Mouse (Mus musculus) heart, embryonic 15.5 days (tissue): Measurements from ENCODE around the gene Cmtm3. TPM values are rescaled to one million over a fixed set of nuclear protein-coding genes. Genes with fewer than 3 reads are reported as not detected.
A peak's percentile ranks its signal among the peaks of the same experiment; 100 is the strongest.

ENCODE experiments used
- ATAC-seq: fragments of 200-750 bp; cut with Nextera tagmentation; replicated peaks from 2 replicates; pipeline ENCODE4 v1.8.0; 2017; ENCODE audit warnings: low read depth, moderate TSS enrichment; ENCODE audit not compliant: insufficient number of reproducible peaks, insufficient read depth, low FRiP score
- H3K27ac ChIP-seq: fragments of 300-500 bp; sonication (generic); 2 replicates; pipeline ENCODE4 v1.5.1; 2015; ENCODE audit warnings: mild to moderate bottlenecking, inconsistent platforms
- H3K27me3 ChIP-seq: fragments of 300-500 bp; sonication (generic); 2 replicates; pipeline ENCODE4 v1.6.1; 2015; ENCODE audit warnings: inconsistent platforms
- H3K36me3 ChIP-seq: fragments of 300-500 bp; sonication (generic); 2 replicates; pipeline ENCODE4 v1.6.1; 2015; ENCODE audit warnings: mild to moderate bottlenecking, inconsistent platforms
- H3K4me1 ChIP-seq: fragments of 300-500 bp; sonication (generic); replicated peaks from 2 replicates; pipeline ENCODE4 v1.6.1; 2015; ENCODE audit warnings: inconsistent platforms
- H3K4me2 ChIP-seq: fragments of 300-500 bp; sonication (generic); 2 replicates; pipeline ENCODE4 v1.6.1; 2015; ENCODE audit warnings: inconsistent platforms, mild to moderate bottlenecking, moderate library complexity
- H3K4me3 ChIP-seq: fragments of 300-500 bp; sonication (generic); 2 replicates; pipeline ENCODE4 v1.5.1; 2015; ENCODE audit warnings: mild to moderate bottlenecking, inconsistent platforms
- H3K9ac ChIP-seq: fragments of 300-500 bp; sonication (generic); 2 replicates; pipeline ENCODE4 v1.6.1; 2015; ENCODE audit warnings: mild to moderate bottlenecking, inconsistent platforms
- H3K9me3 ChIP-seq: fragments of 300-500 bp; sonication (generic); replicated peaks from 2 replicates; pipeline ENCODE4 v1.6.1; 2016; ENCODE audit warnings: inconsistent platforms
- WGBS: fragments of 180-500 bp; shearing (Covaris S2); methylation state at CpG from one replicate; pipeline ENCODE4 v1.1.7; 2015; ENCODE audit warnings: mixed read lengths; 5-methylcytosine and 5-hydroxymethylcytosine counted together
- polyA plus RNA-seq: library from polyadenylated mRNA; unstranded; fragments of >200 nt; fragmentation: Nextera tagmentation; extraction: Ambion mirVana; gene quantifications from 2 replicates; pipeline ENCODE4 v1.2.1, GENCODE M21; 2015

The Cmtm3 gene
- polyA plus RNA-seq, 1 experiment from 2014 or later = 82.3 TPM

- Histone ChIP-seq H3K4me1 (peaks cover 62% of the 10 kb centered on the region), H3K27me3 (no peaks in the 10 kb centered on the region), H3K9ac (no peak overlapping the region), H3K36me3 (no peaks in the 10 kb centered on the region), H3K27ac (no peak overlapping the region), H3K4me3 (no peak overlapping the region), H3K4me2 (no peak overlapping the region), H3K9me3 (no peaks in the 10 kb centered on the region)
- whole genome bisulfite sequencing = 70% methylated on average over 3 of the region's 3 CpGs
- ATAC-seq = no peak
Observed at GRCm38 (mm10) chr8:104383977-104384376, 44.8 kb downstream of the Cmtm3 start.

GRCm38 (mm10) chr8:104386693-104387092 lies 47.5 kb downstream of the Cmtm3 start:
- no peak for ATAC-seq
- no peaks in the 10 kb centered on the region for H3K27me3 ChIP-seq
- no peak overlapping the region for H3K4me3 ChIP-seq
- no peak overlapping the region for H3K9ac ChIP-seq
- WGBS = 38% methylated on average over 4 of the region's 4 CpGs
- H3K4me2 ChIP-seq = no peak overlapping the region
- H3K4me1 ChIP-seq = peaks cover 52% of the 10 kb centered on the region
- no peak overlapping the region for H3K27ac ChIP-seq
- H3K36me3 ChIP-seq = no peaks in the 10 kb centered on the region
- no peaks in the 10 kb centered on the region for H3K9me3 ChIP-seq

DNA sequence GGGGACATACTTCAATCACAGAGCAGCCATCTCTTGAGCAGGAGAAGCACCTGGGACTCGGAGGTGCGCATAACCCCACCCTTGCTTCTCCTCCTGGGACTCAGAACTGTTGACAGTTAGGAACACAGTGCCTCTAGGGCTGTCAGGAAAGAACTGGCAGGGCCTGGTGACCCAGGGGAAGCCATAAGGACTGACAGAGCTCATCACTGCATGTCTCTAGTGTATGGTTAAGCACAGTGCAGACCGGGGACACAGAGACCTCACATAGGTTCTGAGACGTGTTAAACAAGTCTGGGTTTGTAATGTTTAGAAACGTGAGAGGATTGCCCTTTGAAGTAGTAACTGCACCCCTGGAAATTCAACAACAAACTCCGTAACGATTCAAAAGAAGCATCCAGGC lies 48.3 kb downstream of the Cmtm3 start:
- Histone ChIP-seq H3K4me2 (no peak overlapping the region), H3K9me3 (no peaks in the 10 kb centered on the region), H3K4me3 (no peak overlapping the region), H3K27ac (no peak overlapping the region), H3K4me1 (peaks cover 47% of the 10 kb centered on the region), H3K9ac (no peak overlapping the region), H3K27me3 (no peaks in the 10 kb centered on the region), H3K36me3 (no peaks in the 10 kb centered on the region)
- 44% methylated on average over 7 of the region's 7 CpGs for WGBS
- ATAC-seq = no peak

GRCm38 (mm10) chr8:104387980-104388379 lies 48.8 kb downstream of the Cmtm3 start:
- no peak overlapping the region for H3K4me2 ChIP-seq
- H3K4me1 ChIP-seq = peaks cover 44% of the 10 kb centered on the region
- H3K36me3 ChIP-seq = no peaks in the 10 kb centered on the region
- 82% methylated on average over 2 of the region's 2 CpGs for WGBS
- no peaks in the 10 kb centered on the region for H3K27me3 ChIP-seq
- ATAC-seq = no peak
- no peaks in the 10 kb centered on the region for H3K9me3 ChIP-seq
- H3K9ac ChIP-seq = no peak overlapping the region
- H3K4me3 ChIP-seq = no peak overlapping the region
- H3K27ac ChIP-seq = no peak overlapping the region

GRCm38 (mm10) chr8:104390245-104390644 lies 51.0 kb downstream of the Cmtm3 start:
- no peak for ATAC-seq
- Histone ChIP-seq H3K4me3 (no peak overlapping the region), H3K4me1 (peaks cover 48% of the 10 kb centered on the region), H3K36me3 (no peaks in the 10 kb centered on the region), H3K27ac (no peak overlapping the region), H3K27me3 (no peaks in the 10 kb centered on the region), H3K4me2 (no peak overlapping the region), H3K9ac (no peak overlapping the region), H3K9me3 (no peaks in the 10 kb centered on the region)
- 57% methylated on average over 8 of the region's 8 CpGs for WGBS

DNA sequence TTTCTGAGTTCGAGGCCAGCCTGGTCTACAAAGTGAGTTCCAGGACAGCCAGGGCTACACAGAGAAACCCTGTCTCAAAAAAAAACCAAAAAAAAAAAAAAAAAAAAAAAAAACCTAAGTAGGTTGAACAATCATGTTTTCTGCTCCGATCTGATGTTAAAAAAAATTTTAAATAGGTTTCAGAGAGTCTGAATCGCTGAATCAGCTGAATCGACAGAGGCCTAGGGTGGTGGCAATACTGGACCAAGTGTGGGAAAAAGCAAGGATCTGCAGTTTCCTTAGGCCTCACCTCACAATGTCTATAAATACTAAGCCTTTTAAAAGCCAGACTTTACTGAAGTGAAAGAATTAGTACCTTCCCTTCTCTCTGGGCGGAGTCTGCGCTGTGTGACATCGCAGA lies 53.9 kb downstream of the Cmtm3 start:
- no peak overlapping the region for H3K4me3 ChIP-seq
- H3K4me2 ChIP-seq = no peak overlapping the region
- H3K27me3 ChIP-seq = no peaks in the 10 kb centered on the region
- 94% methylated on average over 7 of the region's 7 CpGs for WGBS
- H3K27ac ChIP-seq = no peak overlapping the region
- no peaks in the 10 kb centered on the region for H3K36me3 ChIP-seq
- H3K9me3 ChIP-seq = no peaks in the 10 kb centered on the region
- H3K9ac ChIP-seq = no peak overlapping the region
- peaks cover 23% of the 10 kb centered on the region for H3K4me1 ChIP-seq
- no peak for ATAC-seq

GRCm38 (mm10) chr8:104393767-104394166 lies 54.6 kb downstream of the Cmtm3 start:
- Histone ChIP-seq H3K4me3 (no peak overlapping the region), H3K9ac (no peak overlapping the region), H3K27ac (no peak overlapping the region), H3K4me2 (peak overlapping the region; percentile 85), H3K9me3 (no peaks in the 10 kb centered on the region), H3K27me3 (no peaks in the 10 kb centered on the region), H3K36me3 (no peaks in the 10 kb centered on the region), H3K4me1 (peaks cover 20% of the 10 kb centered on the region)
- 73% methylated on average over 6 of the region's 6 CpGs for WGBS
- ATAC-seq = no peak

DNA sequence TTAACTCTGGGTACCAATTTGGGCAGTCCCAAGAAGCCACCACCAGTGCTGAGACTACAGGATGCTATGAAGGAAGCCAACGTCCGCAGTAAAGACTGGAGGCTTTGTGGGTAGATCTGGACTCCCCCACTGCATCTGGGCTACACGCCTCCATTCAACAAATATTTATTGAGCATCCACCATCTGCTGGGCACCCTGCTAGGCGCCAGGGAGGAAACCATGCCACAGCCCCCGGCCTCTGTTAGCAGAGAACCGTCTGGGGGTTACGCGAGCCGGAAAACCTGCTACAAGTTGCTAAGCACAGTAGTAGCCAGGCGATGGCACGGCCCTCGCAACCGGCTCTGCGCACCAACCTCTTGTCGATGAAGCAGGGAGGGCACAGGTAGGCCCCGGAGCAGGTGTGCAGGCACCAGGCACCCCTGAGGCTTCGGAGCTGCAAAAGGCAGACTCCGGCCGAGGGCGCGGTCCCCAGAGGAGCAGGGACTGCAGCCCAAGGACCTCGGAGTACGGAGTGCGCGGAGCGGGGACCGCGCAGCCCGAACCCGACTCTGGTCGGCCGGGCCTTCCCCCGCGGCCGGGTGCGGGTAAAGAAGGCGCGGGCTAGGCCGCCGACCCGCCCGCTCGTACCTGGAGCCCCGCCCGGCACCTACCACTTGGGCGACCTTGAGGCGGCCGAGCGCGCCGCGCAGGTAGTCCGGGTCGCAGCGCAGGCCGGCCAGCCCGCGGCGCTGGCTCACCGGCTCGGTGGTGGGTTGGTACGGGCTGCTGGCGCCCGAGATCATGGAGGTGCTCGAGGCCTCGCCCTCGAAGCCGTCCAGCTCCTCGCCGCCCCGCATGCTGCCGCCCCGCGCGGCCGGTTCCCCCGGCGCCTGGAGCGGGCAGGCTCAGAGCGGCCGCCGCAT lies 55.8 kb downstream of the Cmtm3 start:
- peaks cover 21% of the 10 kb centered on the region for H3K4me1 ChIP-seq
- ATAC-seq = peak; percentile 67
- peak overlapping the region; percentile 97 for H3K9ac ChIP-seq
- peak overlapping the region; percentile 85 for H3K4me2 ChIP-seq
- H3K27me3 ChIP-seq = no peaks in the 10 kb centered on the region
- H3K27ac ChIP-seq = peak overlapping the region; percentile 87
- H3K9me3 ChIP-seq = no peaks in the 10 kb centered on the region
- H3K36me3 ChIP-seq = no peaks in the 10 kb centered on the region
- H3K4me3 ChIP-seq = peak overlapping the region; percentile 90
- WGBS = under 1% methylated on average over 78 of the region's 82 CpGs

DNA sequence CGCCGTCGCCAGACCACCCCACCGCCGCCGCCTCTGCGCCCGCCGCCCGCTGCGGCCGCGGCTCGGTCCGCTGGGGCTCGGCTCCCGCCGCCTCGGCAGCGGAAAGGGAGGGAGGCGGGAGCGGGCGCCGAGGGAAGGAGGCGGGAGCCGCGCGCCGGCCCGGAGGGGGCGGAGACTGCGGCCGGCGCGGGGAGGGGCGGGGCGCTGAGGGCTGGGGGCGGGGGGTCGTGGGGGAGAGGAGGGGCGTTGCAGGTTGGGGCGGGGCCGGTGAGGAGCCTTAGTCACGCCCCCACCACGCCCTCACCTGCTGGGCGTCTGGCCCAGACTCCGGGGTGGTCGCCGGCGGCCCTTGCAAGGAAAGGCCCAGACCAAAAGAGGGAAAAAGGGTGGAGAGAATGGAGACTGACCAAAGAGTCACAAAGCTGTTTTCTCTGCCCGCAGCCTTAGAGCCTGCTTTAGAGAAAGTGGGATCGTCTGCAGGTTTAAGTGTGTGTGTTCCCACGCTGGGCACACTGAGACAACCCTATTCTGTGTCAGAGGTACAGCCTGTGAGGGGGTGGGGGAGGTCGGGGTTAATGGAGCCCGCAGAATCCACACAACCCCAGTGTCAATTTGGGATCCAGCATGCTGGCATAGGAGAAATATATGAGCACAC lies 56.6 kb downstream of the Cmtm3 start, which contains the start of gene Cmtm4:
TSS of gene Cmtm4 (minus strand) at position 105 of the 655 bp plus-strand sequence.
- peak within 1 kb of the TSS; percentile 85 for H3K4me2 ChIP-seq
- peak within 1 kb of the TSS; percentile 87 for H3K27ac ChIP-seq
- WGBS = 5% methylated on average over 18 of the region's 54 CpGs
- H3K36me3 ChIP-seq = no peaks in the 10 kb centered on the region
- no peaks in the 10 kb centered on the region for H3K27me3 ChIP-seq
- peak within 1 kb of the TSS; percentile 97 for H3K9ac ChIP-seq
- H3K4me3 ChIP-seq = peak within 1 kb of the TSS; percentile 90
- peaks cover 26% of the 10 kb centered on the region for H3K4me1 ChIP-seq
- ATAC-seq = peak; percentile 82
- H3K9me3 ChIP-seq = no peaks in the 10 kb centered on the region
